17 mouse cellular contexts compared by ENCODE assay signal in genomic region chr6:119217661-119218060, GRCm38 (mm10). TPM values are rescaled to one million over a fixed set of nuclear protein-coding genes. Genes with fewer than 3 reads are reported as not detected.
"Had no signal": no experiment of that assay in that cellular context is flagged by ENCODE, and none has a peak within 500 bp of the region (broad histone marks: within the 10 kb centered on the region; RNA-seq: fewer than 3 reads in every experiment).

No protein-coding gene starts in this region.

- H3K4me2 ChIP-seq: intestine, embryonic 15.5 days; kidney, embryonic 15.5 days; liver, embryonic 11.5 days; liver, embryonic 15.5 days; midbrain, embryonic 13.5 days had no signal

- H3K9me3 ChIP-seq: intestine, embryonic 15.5 days; kidney, embryonic 15.5 days; limb, embryonic 10.5 days; liver, embryonic 15.5 days; midbrain, embryonic 13.5 days had no signal

- H3K27ac ChIP-seq: intestine, embryonic 15.5 days; kidney, embryonic 15.5 days; layer of hippocampus, adult 2 months; left cerebral cortex, adult 2 months; limb, embryonic 10.5 days; liver, embryonic 15.5 days; midbrain, embryonic 13.5 days had no signal

- H3K4me1 ChIP-seq: intestine, embryonic 15.5 days; limb, embryonic 10.5 days; liver, embryonic 15.5 days had no signal

- H3K4me3 ChIP-seq: intestine, embryonic 15.5 days; kidney, embryonic 15.5 days; layer of hippocampus, adult 2 months; left cerebral cortex, adult 2 months; limb, embryonic 10.5 days; liver, embryonic 15.5 days; midbrain, embryonic 13.5 days had no signal

- H3K27me3 ChIP-seq: intestine, embryonic 15.5 days; kidney, embryonic 15.5 days; liver, embryonic 15.5 days; midbrain, embryonic 13.5 days had no signal

- ATAC-seq: intestine, embryonic 15.5 days; lung, postnatal 0 days; midbrain, embryonic 13.5 days had no signal

- DNase-seq: kidney, adult 2 months; kidney, postnatal 4 days; lung, adult 2 months; lung, postnatal 36 days; right cerebral cortex, adult 18-20 months; right cerebral cortex, postnatal 4 days; spleen, adult 18-20 months had no signal

- H3K9ac ChIP-seq: intestine, embryonic 15.5 days; kidney, embryonic 15.5 days; liver, embryonic 15.5 days; midbrain, embryonic 13.5 days had no signal

RNA-seq across cellular contexts. Expression of gene Cacna2d4, which starts 18.7 kb away (rescaled TPM):
- polyA plus RNA-seq: limb, embryonic 10.5 days; liver, embryonic 11.5 days; liver, embryonic 15.5 days had no signal

RNA-seq across cellular contexts. Expression of gene Cacna1c, which starts 21.4 kb away (rescaled TPM):
- total RNA-seq: megakaryocyte progenitor cell, adult 5-6 weeks had no signal
